Mouse (Mus musculus): ENCODE results near the gene 1700022I11Rik.

- TF ChIP-seq TAL1 (IDR thresholded peaks at IDR 0.05; ENCODE audit: low read length): no peak
- no peak for TF ChIP-seq GATA1 (IDR thresholded peaks at IDR 0.05; ENCODE audit: low read length)
These were observed 4.2 kb upstream of the 1700022I11Rik start for GRCm38 (mm10) chr4:42965039-42965719.
